Mouse (Mus musculus) intestine, postnatal 0 days (tissue): ENCODE results near the gene Rhob. TPM values are rescaled to one million over a fixed set of nuclear protein-coding genes. Genes with fewer than 3 reads are reported as not detected.

Experiments
- ATAC-seq: fragments of 200-750 bp; cut with Nextera tagmentation; 2 replicates; pipeline ENCODE4 v1.8.0; 2017; ENCODE audit warnings: mild to moderate bottlenecking, moderate TSS enrichment, moderate library complexity
- H3K27ac ChIP-seq: fragments of 300-500 bp; sonication (generic); 2 replicates; pipeline ENCODE4 v1.5.1; 2014; ENCODE audit warnings: mild to moderate bottlenecking, low read depth, low read length, moderate library complexity
- H3K27me3 ChIP-seq: fragments of 300-500 bp; sonication (generic); replicated peaks from 2 replicates; pipeline ENCODE4 v1.6.1; 2014; ENCODE audit warnings: low read length, mixed read lengths; ENCODE audit not compliant: control insufficient read depth, insufficient read depth
- H3K36me3 ChIP-seq: fragments of 300-500 bp; sonication (generic); 2 replicates; pipeline ENCODE4 v1.6.1; 2014; ENCODE audit warnings: mild to moderate bottlenecking, moderate library complexity; ENCODE audit not compliant: control insufficient read depth, insufficient read depth
- H3K4me1 ChIP-seq: fragments of 300-500 bp; sonication (generic); replicated peaks from 2 replicates; pipeline ENCODE4 v1.6.1; 2014; ENCODE audit warnings: antibody characterized with exemption, low read length, mixed read lengths; ENCODE audit not compliant: control insufficient read depth, insufficient read depth
- H3K4me2 ChIP-seq: fragments of 300-500 bp; sonication (generic); replicated peaks from 2 replicates; pipeline ENCODE4 v1.6.1; 2014; ENCODE audit warnings: low read depth, mild to moderate bottlenecking, moderate library complexity
- H3K4me3 ChIP-seq: fragments of 300-500 bp; sonication (generic); 2 replicates; pipeline ENCODE4 v1.5.1; 2014; ENCODE audit warnings: low read depth, low read length
- H3K9ac ChIP-seq: fragments of 300-500 bp; sonication (generic); 2 replicates; pipeline ENCODE4 v1.6.1; 2014; ENCODE audit warnings: mild to moderate bottlenecking, low read depth, low read length
- H3K9me3 ChIP-seq: fragments of 300-500 bp; sonication (generic); 2 replicates; pipeline ENCODE4 v1.6.1; 2016; ENCODE audit warnings: mixed run types; ENCODE audit not compliant: control insufficient read depth
- CTCF ChIP-seq: sonication (generic); IDR thresholded peaks from 2 replicates; pipeline ENCODE4 v1.5.1; 2016; ENCODE audit warnings: low read depth, mild to moderate bottlenecking, control low read depth, antibody characterized with exemption, moderate library complexity
- WGBS: fragments of 180-500 bp; shearing (Covaris S2); extraction: QIAGEN DNeasy Blood & Tissue Kit; methylation state at CpG from one replicate; pipeline ENCODE4 v1.1.7; 2014; 5-methylcytosine and 5-hydroxymethylcytosine counted together
- polyA plus RNA-seq: library from polyadenylated mRNA; unstranded; fragments of >200 nt; fragmentation: Nextera tagmentation; extraction: Ambion mirVana; gene quantifications from 2 replicates; pipeline ENCODE4 v1.2.1, GENCODE M21; 2015

The Rhob gene
- polyA plus RNA-seq, 1 experiment from 2014 or later, result 29.7 TPM

GRCm38 (mm10) chr12:8537291-8537690 is 37.5 kb upstream of the Rhob start:
- H3K9ac ChIP-seq, result no peak overlapping the region
- no peaks in the 10 kb centered on the region for H3K9me3 ChIP-seq
- H3K4me3 ChIP-seq, result no peak overlapping the region
- H3K27ac ChIP-seq, result no peak overlapping the region
- no peaks in the 10 kb centered on the region for H3K36me3 ChIP-seq
- no peak for TF ChIP-seq CTCF
- H3K27me3 ChIP-seq, result no peaks in the 10 kb centered on the region
- ATAC-seq, result no peak
- 93% methylated on average over 5 of the region's 5 CpGs for WGBS
- no peak overlapping the region for H3K4me2 ChIP-seq
- peaks cover 5% of the 10 kb centered on the region; the same call in 1 of the 2 replicates for H3K4me1 ChIP-seq

- Histone ChIP-seq H3K4me1 (peaks cover 5% of the 10 kb centered on the region; the same call in 1 of the 2 replicates), H3K4me3 (no peak overlapping the region), H3K9ac (no peak overlapping the region), H3K9me3 (no peaks in the 10 kb centered on the region), H3K36me3 (no peaks in the 10 kb centered on the region), H3K27ac (no peak overlapping the region), H3K4me2 (no peak overlapping the region), H3K27me3 (no peaks in the 10 kb centered on the region)
- whole genome bisulfite sequencing, result 78% methylated on average over 9 of the region's 9 CpGs
- TF ChIP-seq CTCF, result no peak
- no peak for ATAC-seq
Observed at GRCm38 (mm10) chr12:8536221-8536965, 36.6 kb upstream of the Rhob start.

- no peak for ATAC-seq
- no peak overlapping the region; the same call in 1 of the 2 replicates for H3K27ac ChIP-seq
- H3K9me3 ChIP-seq, result no peaks in the 10 kb centered on the region
- H3K9ac ChIP-seq, result no peak overlapping the region
- no peaks in the 10 kb centered on the region for H3K27me3 ChIP-seq
- no peak overlapping the region for H3K4me2 ChIP-seq
- no peak overlapping the region for H3K4me3 ChIP-seq
- TF ChIP-seq CTCF, result no peak
- H3K36me3 ChIP-seq, result no peaks in the 10 kb centered on the region
- H3K4me1 ChIP-seq, result peaks cover 5% of the 10 kb centered on the region; the same call in 1 of the 2 replicates
- WGBS, result 83% methylated on average over 7 of the region's 7 CpGs
Observed at GRCm38 (mm10) chr12:8535596-8535995, 35.8 kb upstream of the Rhob start.

GRCm38 (mm10) chr12:8534915-8535314 is 35.1 kb upstream of the Rhob start:
- Histone ChIP-seq H3K9me3 (no peaks in the 10 kb centered on the region), H3K4me3 (no peak overlapping the region), H3K4me1 (peaks cover 4% of the 10 kb centered on the region; the same call in 1 of the 2 replicates), H3K36me3 (no peaks in the 10 kb centered on the region), H3K27me3 (no peaks in the 10 kb centered on the region), H3K27ac (no peak overlapping the region), H3K9ac (no peak overlapping the region), H3K4me2 (no peak overlapping the region)
- WGBS, result 48% methylated on average over 1 of the region's 1 CpGs
- peak; percentile 76 for ATAC-seq
- no peak for TF ChIP-seq CTCF

- Histone ChIP-seq H3K27me3 (no peaks in the 10 kb centered on the region), H3K4me3 (no peak overlapping the region), H3K36me3 (no peaks in the 10 kb centered on the region; the same call in 1 of the 2 replicates), H3K4me2 (no peak overlapping the region), H3K9ac (no peak overlapping the region), H3K9me3 (no peaks in the 10 kb centered on the region), H3K27ac (no peak overlapping the region), H3K4me1 (no peaks in the 10 kb centered on the region)
- 0 out of 2 replicates have a peak, but pooled peaks have one; percentile 14 for TF ChIP-seq CTCF
- ATAC-seq, result peak; percentile 53; the same call in 1 of the 2 replicates
- WGBS, result 68% methylated on average over 5 of the region's 5 CpGs
Observed at GRCm38 (mm10) chr12:8527770-8528169, 28.0 kb upstream of the Rhob start.

- ATAC-seq, result no peak
- WGBS, result 82% methylated on average over 1 of the region's 1 CpGs
- H3K9me3 ChIP-seq, result no peaks in the 10 kb centered on the region
- H3K36me3 ChIP-seq, result no peaks in the 10 kb centered on the region; the same call in 1 of the 2 replicates
- no peak for TF ChIP-seq CTCF
- no peak overlapping the region for H3K4me2 ChIP-seq
- H3K9ac ChIP-seq, result no peak overlapping the region
- H3K27ac ChIP-seq, result no peak overlapping the region
- H3K27me3 ChIP-seq, result no peaks in the 10 kb centered on the region
- H3K4me1 ChIP-seq, result no peaks in the 10 kb centered on the region
- H3K4me3 ChIP-seq, result no peak overlapping the region
Observed at GRCm38 (mm10) chr12:8527175-8527574, 27.4 kb upstream of the Rhob start.
